Mouse (Mus musculus) T-helper 17 cell (primary cell): ENCODE measurements at regions not wholly inside any gene's neighbourhood (a gene's known extent, or its start where the extent isn't known, plus 50 kb on each side); places are given as distances from the start of the nearest gene placed in this dataset.

Experiments used
- in situ Hi-C, 2 experiments: fragments of 300-600 bp; cut with MboI, MseI; formaldehyde crosslinking; loops; 1 replicate in 1 of 2; 2 replicates in 1 of 2; pipeline ENCODE4 v1.15.1; 2025; ENCODE audit warnings: high pct_unique_total_duplicates in 2 of 2

DNA sequence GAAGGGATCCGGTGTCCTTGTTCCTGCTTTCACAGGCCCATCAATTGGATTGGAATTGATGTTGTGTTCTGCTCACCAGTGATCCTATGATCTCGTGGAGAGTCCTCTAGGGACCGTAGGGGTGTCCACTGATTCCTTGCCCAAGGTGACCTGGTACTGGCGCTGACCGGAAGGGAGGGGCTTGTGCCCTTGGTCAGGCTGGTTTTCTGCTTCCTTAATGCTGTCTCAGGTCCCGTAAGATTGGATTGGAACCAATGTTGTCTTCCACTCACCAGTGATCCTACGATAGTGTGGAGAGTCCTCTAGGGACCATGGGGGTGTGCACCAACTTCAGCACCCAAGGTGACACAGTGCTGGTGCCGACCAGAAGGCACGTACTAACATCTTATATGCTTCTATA, 324.9 kb upstream of the Ptchd4 start:
- in situ Hi-C loops, result no loop called here

DNA sequence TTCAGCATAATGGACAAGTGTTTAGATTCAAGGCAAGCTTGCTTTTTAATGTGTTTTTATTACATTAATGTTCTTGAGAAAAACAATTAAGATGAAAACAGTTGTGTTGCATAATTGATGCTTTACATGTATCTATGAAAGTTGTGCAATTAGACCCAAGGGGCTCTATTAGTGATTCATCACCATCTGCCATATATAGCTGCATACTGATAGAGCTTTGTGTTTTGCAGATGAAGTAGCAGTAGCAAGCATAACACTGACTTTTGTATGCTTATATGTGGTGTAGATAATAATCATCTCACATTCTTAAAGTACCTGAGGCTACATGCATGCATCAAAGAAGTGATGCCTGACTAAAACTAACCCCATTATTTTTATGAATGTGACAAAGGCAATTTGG, 307.3 kb upstream of the Ptchd4 start:
- in situ Hi-C loops, result no loop called here

- in situ Hi-C loops, result no loop called here
Measured at GRCm38 (mm10) chr17:42024295-42024694, 291.5 kb upstream of the Ptchd4 start.

- in situ Hi-C loops, result no loop called here
Measured at GRCm38 (mm10) chr17:42027253-42027652, 288.5 kb upstream of the Ptchd4 start.

GRCm38 (mm10) chr17:42029452-42029851, 286.3 kb upstream of the Ptchd4 start:
- in situ Hi-C loops, result no loop called here

- in situ Hi-C loops, result no loop called here
Measured at GRCm38 (mm10) chr17:42037089-42037488, 278.7 kb upstream of the Ptchd4 start.

- in situ Hi-C loops, result loop anchor here in 1 of 2 experiments (10.0 kb wide), 1 partner anchor 1935 kb away; no protein-coding TSS in a partner anchor
Measured at GRCm38 (mm10) chr17:42049779-42050515, 265.8 kb upstream of the Ptchd4 start.

DNA sequence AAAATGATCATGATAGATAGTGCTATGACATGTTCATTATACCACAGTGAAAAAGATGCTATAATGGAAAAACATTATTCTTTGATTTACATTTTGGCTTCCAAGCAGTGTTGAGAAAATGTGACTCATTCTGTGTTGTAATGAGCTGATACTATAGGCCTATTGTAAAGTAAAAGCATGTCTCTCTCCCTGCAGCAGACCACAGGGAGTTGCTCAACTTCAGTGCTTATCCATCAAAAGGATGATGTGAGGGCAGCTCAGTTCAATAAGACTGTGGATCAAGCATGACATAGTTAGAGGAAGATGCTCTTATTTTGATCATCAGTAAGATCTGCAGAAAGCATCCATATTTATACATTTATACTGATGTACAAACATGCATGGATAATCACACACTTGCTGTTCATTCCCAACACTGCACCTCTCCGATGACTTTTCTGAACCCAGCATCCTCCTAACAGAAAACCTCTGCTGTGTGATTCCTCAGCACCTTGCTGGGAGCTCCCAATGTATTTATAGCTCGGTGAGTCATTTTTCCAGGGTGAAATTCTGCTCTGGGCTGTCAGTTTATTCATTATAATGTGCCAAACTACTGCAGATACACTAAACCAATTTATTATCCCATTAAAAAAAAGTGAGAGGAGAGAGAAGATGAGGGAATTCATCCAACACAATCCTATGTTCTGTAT, 224.8 kb upstream of the Ptchd4 start:
- in situ Hi-C loops, result no loop called here

- in situ Hi-C loops, result no loop called here
Measured at GRCm38 (mm10) chr17:42113684-42114083, 202.1 kb upstream of the Ptchd4 start.

DNA sequence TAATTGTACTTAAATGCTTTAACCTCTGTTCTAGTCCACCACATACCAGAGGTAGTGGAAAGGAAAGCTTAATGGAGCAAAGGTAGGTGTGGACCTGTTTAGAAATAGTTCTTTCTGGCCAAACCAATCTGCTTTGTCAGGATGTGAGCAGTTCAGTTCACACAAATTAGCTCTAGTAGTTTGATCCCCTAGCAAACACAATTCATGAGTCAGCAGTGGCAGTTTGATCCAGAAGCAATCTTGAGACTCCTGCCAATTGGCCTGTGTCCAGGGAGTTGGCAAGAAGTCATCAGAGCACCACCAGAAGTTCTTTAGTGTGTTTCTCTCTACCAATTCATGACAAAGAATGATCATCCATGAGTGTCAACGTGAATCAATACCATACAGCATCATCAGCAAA, 195.0 kb upstream of the Ptchd4 start:
- in situ Hi-C loops, result no loop called here

- in situ Hi-C loops, result loop anchor here in 1 of 2 experiments (25.0 kb wide), 1 partner anchor 961 kb away; no protein-coding TSS in a partner anchor
Measured at GRCm38 (mm10) chr17:42126488-42127237, 189.1 kb upstream of the Ptchd4 start.

GRCm38 (mm10) chr17:42169391-42170018, 146.2 kb upstream of the Ptchd4 start:
- in situ Hi-C loops, result no loop called here

- in situ Hi-C loops, result no loop called here
Measured at GRCm38 (mm10) chr17:42188531-42188930, 127.2 kb upstream of the Ptchd4 start.

DNA sequence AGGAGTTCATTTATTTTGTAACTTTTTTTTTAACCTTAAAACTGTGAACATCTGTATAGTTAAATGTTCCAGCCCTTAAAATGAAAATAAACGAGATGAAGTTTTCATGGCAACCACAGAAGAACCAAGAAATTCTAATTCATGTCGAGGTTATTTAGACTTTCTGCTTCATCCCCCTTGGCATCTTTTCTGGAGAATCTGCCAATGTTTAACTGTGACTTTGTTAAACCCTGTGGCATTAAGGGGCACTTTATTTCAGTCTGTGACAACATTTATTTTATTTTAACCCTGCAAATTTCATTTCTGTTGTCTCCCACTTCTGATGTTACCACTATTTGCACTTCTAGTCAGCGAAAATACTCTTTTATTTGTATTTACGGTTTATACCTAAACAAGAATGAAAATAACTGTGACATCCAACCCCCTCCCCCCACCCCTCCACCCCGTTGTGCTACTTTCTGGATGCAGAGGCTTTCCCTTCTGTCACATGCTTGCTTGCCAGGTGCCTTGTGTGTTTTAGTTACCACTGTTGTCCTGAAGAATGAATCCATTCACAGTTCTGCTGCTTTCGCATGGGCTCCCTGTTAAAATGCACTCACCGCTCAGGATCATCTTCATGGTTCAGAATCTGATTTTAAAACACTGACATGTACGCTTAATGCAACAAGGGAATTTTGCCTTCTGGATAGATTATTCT, 125.4 kb upstream of the Ptchd4 start:
- in situ Hi-C loops, result no loop called here
